Mouse (Mus musculus): ENCODE results near the gene Akap6. TPM values are rescaled to one million over a fixed set of nuclear protein-coding genes. Genes with fewer than 3 reads are reported as not detected.

Gene Akap6
- total and polyA plus RNA-seq, 3 experiments, result not detected

DNA sequence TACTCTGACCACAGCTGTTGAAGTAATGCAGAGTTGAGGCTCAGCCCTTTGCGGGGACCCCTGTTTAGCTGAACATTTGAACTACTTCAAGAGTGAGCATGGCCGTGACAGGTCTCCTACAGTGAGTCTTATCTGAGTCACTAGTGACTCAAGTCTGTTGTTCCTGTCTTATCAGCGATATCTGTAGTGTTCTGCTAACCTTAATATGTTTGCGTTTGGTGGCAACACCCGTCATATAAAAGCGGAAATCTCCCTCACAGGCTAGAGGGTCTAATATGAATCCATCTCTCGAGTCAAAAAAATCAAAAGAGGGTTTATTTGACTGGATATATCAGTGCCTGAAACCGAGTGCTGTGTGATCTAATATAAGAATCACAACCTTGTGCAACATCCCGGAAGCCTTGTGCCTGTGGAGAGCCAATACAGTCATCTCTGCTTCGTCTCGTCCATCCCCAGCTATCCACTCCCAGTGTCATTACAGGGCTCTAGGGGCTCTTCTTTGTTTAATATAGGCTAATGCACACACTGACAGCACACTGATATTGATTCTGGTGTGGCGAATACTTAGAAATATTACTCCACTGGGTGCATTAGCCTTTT, 3.3 kb downstream of the Akap6 start:
- Histone ChIP-seq H3K4me1 (ENCODE audit: control insufficient read depth in 1 of 2, insufficient read depth in 2 of 2, low read length in 2 of 2) (peaks cover 0 to 22% of the 10 kb centered on the region in 2 experiments; a peak in 2 of 4 replicates), H3K9ac (ENCODE audit: control insufficient read depth, low read depth, low read length, poor library complexity, severe bottlenecking) (no peak overlapping the region), H3K36me3 (ENCODE audit: control insufficient read depth in 1 of 2, insufficient read depth in 2 of 2, low read length in 2 of 2) (peaks cover 0 to 19% of the 10 kb centered on the region in 2 experiments; a peak in 2 of 4 replicates), H3K4me3 (ENCODE audit: control insufficient read depth in 1 of 2, insufficient read depth in 1 of 2, low read depth in 2 of 2, low read length in 2 of 2) (no peak overlapping the region), H3K27me3 (ENCODE audit: control insufficient read depth in 1 of 2, insufficient read depth in 2 of 2, low read length in 2 of 2) (no peaks in the 10 kb centered on the region), H3K79me2 (ENCODE audit: control insufficient read depth, insufficient read depth, low read length, poor library complexity) (no peaks in the 10 kb centered on the region), H3K27ac (ENCODE audit: control insufficient read depth, low read depth, low read length) (0 out of 2 replicates have a peak overlapping the region, but pooled peaks have one; percentile 3), H3K9me3 (replicated peaks; ENCODE audit: insufficient read depth, low read length) (no peaks in the 10 kb centered on the region)
- TF ChIP-seq JUND (IDR thresholded peaks at IDR 0.05; ENCODE audit: low read depth, low read length), result no peak
- no peak for TF ChIP-seq SIN3A (IDR thresholded peaks at IDR 0.05; ENCODE audit: low read length)
- TF ChIP-seq MYC (IDR thresholded peaks at IDR 0.05; ENCODE audit: low read depth, low read length), result no peak
- no peak for TF ChIP-seq CHD1 (IDR thresholded peaks at IDR 0.05; ENCODE audit: low read depth, low read length)
- TF ChIP-seq ZC3H11A (IDR thresholded peaks at IDR 0.05; ENCODE audit: low read depth, low read length), result no peak
- no peak for TF ChIP-seq CTCF (IDR thresholded peaks at IDR 0.05 in 2 of 3, conservative IDR thresholded peaks at IDR 0.05 in 1 of 3; ENCODE audit: control insufficient read depth in 1 of 3, insufficient read depth in 1 of 3, low read depth in 2 of 3, low read length in 3 of 3, poor library complexity in 1 of 3, severe bottlenecking in 1 of 3)
- TF ChIP-seq ETS1 (IDR thresholded peaks at IDR 0.05; ENCODE audit: low read depth, low read length), result no peak
- no peak for TF ChIP-seq UBTF (IDR thresholded peaks at IDR 0.05; ENCODE audit: borderline replicate concordance, insufficient read depth, low read depth, low read length)
- TF ChIP-seq ELF1 (IDR thresholded peaks at IDR 0.05; ENCODE audit: low read depth, low read length), result no peak
- no peak for TF ChIP-seq TCF12 (IDR thresholded peaks at IDR 0.05; ENCODE audit: low read depth, low read length)
- no peak for TF ChIP-seq NELFE (IDR thresholded peaks at IDR 0.05; ENCODE audit: low read depth, low read length)
- no peak for TF ChIP-seq KAT2A (conservative IDR thresholded peaks at IDR 0.05; ENCODE audit: low read depth, low read length)
- no peak for TF ChIP-seq USF2 (IDR thresholded peaks at IDR 0.05; ENCODE audit: borderline replicate concordance in 1 of 2, insufficient read depth in 1 of 2, low read depth in 1 of 2, low read length in 2 of 2)
- peak; percentile 70 for TF ChIP-seq GATA1 (IDR thresholded peaks at IDR 0.05; ENCODE audit: low read depth, low read length)
- no peak for TF ChIP-seq MYB (IDR thresholded peaks at IDR 0.05; ENCODE audit: low read depth, low read length)
- TF ChIP-seq EP300 (IDR thresholded peaks at IDR 0.05; ENCODE audit: low read depth in 1 of 2, low read length in 2 of 2), result peak; percentile 38 to 41; a peak in 3 of 4 replicates
- no peak for TF ChIP-seq BHLHE40 (IDR thresholded peaks at IDR 0.05; ENCODE audit: borderline replicate concordance, low read depth, low read length)
- no peak for DNase-seq (ENCODE audit: low read depth, low spot score)

DNA sequence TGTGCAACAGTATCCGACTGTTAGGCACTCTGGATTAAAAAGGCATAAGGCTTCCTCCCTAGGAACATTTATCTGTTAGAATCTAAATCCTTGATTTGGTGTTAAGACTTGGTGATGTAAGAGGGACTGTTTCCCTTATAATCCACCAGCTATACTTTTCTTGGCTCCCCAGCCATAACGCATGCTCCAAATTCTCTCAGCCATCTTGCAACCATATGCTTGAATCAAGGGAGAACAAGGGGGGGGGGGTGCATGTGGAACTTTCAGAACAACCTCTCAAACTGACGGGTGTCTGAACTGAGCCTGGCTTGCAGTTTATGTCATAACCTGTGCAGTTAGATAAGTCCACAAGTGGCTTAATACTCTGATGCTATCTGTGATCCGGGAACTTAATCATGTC, 4.9 kb downstream of the Akap6 start:
- Histone ChIP-seq H3K9ac (ENCODE audit: control insufficient read depth, low read depth, low read length, poor library complexity, severe bottlenecking) (no peak overlapping the region), H3K36me3 (ENCODE audit: control insufficient read depth in 1 of 2, insufficient read depth in 2 of 2, low read length in 2 of 2) (peaks cover 0 to 16% of the 10 kb centered on the region in 2 experiments; a peak in 2 of 4 replicates), H3K27ac (ENCODE audit: control insufficient read depth, low read depth, low read length) (no peak overlapping the region), H3K4me1 (ENCODE audit: control insufficient read depth in 1 of 2, insufficient read depth in 2 of 2, low read length in 2 of 2) (peaks cover 3 to 21% of the 10 kb centered on the region in 2 experiments; a peak in 2 of 4 replicates), H3K4me3 (ENCODE audit: control insufficient read depth in 1 of 2, insufficient read depth in 1 of 2, low read depth in 2 of 2, low read length in 2 of 2) (no peak overlapping the region), H3K9me3 (replicated peaks; ENCODE audit: insufficient read depth, low read length) (no peaks in the 10 kb centered on the region), H3K27me3 (ENCODE audit: control insufficient read depth in 1 of 2, insufficient read depth in 2 of 2, low read length in 2 of 2) (no peaks in the 10 kb centered on the region), H3K79me2 (ENCODE audit: control insufficient read depth, insufficient read depth, low read length, poor library complexity) (no peaks in the 10 kb centered on the region)
- no peak for DNase-seq (ENCODE audit: low read depth, low spot score)
- TF ChIP-seq MXI1 (IDR thresholded peaks at IDR 0.05; ENCODE audit: low read depth, low read length), result no peak
- peak in 1 of 2 experiments; percentile 10; a peak in 1 of 4 replicates for TF ChIP-seq EP300 (IDR thresholded peaks at IDR 0.05; ENCODE audit: low read depth in 1 of 2, low read length in 2 of 2)
- 0 out of 2 replicates have a peak, but pooled peaks have one; percentile 12 for TF ChIP-seq GATA1 (IDR thresholded peaks at IDR 0.05; ENCODE audit: low read depth, low read length)
